Mouse (Mus musculus) left cerebral cortex, postnatal 25 days (tissue): Measurements from ENCODE around the gene Trim47. TPM values are rescaled to one million over a fixed set of nuclear protein-coding genes. Genes with fewer than 3 reads are reported as not detected.
"Not testable (repeated sequence)": the region's sequence is repeated elsewhere in the genome, so short reads cannot be mapped to it uniquely, and the experiment has no call there.

Experiments used
- DNase-seq, 2 experiments: peaks; one replicate each; pipeline ENCODE4 v3.0.0; 2022; ENCODE audit warnings: low spot score in 2 of 2, mixed read lengths in 1 of 2
- intact Hi-C: fragments of 180-260 bp; cut with DNase I; formaldehyde crosslinking; loops from one replicate; pipeline ENCODE4 v1.15.1; 2025
- total RNA-seq, 2 experiments: library from RNA; stranded (reverse); gene quantifications; 2 replicates each; pipeline ENCODE4 v1.2.3; 2021

Gene Trim47
- total RNA-seq, 2 experiments from 2014 or later, result 7.0 to 7.4 TPM

GRCm38 (mm10) chr11:116096213-116097108 is 30.5 kb downstream of the Trim47 start:
- no peak for DNase-seq
- intact Hi-C loops, result no loop called here

GRCm38 (mm10) chr11:116095573-116095972 is 31.4 kb downstream of the Trim47 start:
- intact Hi-C loops, result no loop called here
- DNase-seq, result no peak

GRCm38 (mm10) chr11:116093771-116094565 is 33.0 kb downstream of the Trim47 start:
- intact Hi-C loops, result no loop called here
- DNase-seq, result no peak

- intact Hi-C loops, DNase-seq: not testable (repeated sequence)
These were observed 34.1 kb downstream of the Trim47 start for GRCm38 (mm10) chr11:116092959-116093358.

GRCm38 (mm10) chr11:116091591-116091990 is 35.4 kb downstream of the Trim47 start:
- DNase-seq, result no peak
- intact Hi-C loops, result no loop called here

GRCm38 (mm10) chr11:116089545-116089944 is 37.5 kb downstream of the Trim47 start:
- DNase-seq, result no peak
- intact Hi-C loops, result no loop called here

GRCm38 (mm10) chr11:116088741-116089394 is 38.1 kb downstream of the Trim47 start:
- intact Hi-C loops, result no loop called here
- no peak for DNase-seq

GRCm38 (mm10) chr11:116088188-116088587 is 38.8 kb downstream of the Trim47 start:
- intact Hi-C loops, result no loop called here
- DNase-seq, result no peak

- intact Hi-C loops, result loop anchor here (1.0 to 2.0 kb wide), 2 partner anchors 43 to 57 kb away; partner anchors contain the start of gene Unk
- peak; percentile 86 for DNase-seq
These were observed 39.5 kb downstream of the Trim47 start for GRCm38 (mm10) chr11:116087194-116088130.

- DNase-seq, result peak; percentile 98 to 100
These were observed 40.5 kb downstream of the Trim47 start, which contains the start of gene Wbp2 for GRCm38 (mm10) chr11:116086258-116087193. Gene Wbp2 (minus strand): TSS chr11:116086995.

GRCm38 (mm10) chr11:116084166-116084565 is 42.8 kb downstream of the Trim47 start:
- DNase-seq, result no peak
- intact Hi-C loops, result no loop called here

More at GRCm38 (mm10) chr11:116086258-116087193, 40.5 kb downstream of the Trim47 start, which contains the start of gene Wbp2:
- intact Hi-C loops, result loop anchor here (1.0 to 2.0 kb wide), 2 partner anchors 44 to 56 kb away; partner anchors contain the start of gene Unk

- DNase-seq, result no peak
- intact Hi-C loops, result no loop called here
These were observed 43.8 kb downstream of the Trim47 start for GRCm38 (mm10) chr11:116083096-116083672.

GRCm38 (mm10) chr11:116081081-116081480 is 45.9 kb downstream of the Trim47 start:
- no peak for DNase-seq
- intact Hi-C loops, result no loop called here

- intact Hi-C loops, result loop anchor here (2.0 kb wide), 1 partner anchor 17 kb away; no protein-coding TSS in a partner anchor
- peak; percentile 71 to 93 for DNase-seq
These were observed 47.5 kb downstream of the Trim47 start for GRCm38 (mm10) chr11:116079511-116079910.

- DNase-seq, result no peak
- intact Hi-C loops, result loop anchor here (2.0 kb wide), 1 partner anchor 16 kb away; no protein-coding TSS in a partner anchor
These were observed 48.2 kb downstream of the Trim47 start for GRCm38 (mm10) chr11:116078676-116079320.

GRCm38 (mm10) chr11:116078221-116078620 is 48.8 kb downstream of the Trim47 start:
- DNase-seq, result no peak

More at GRCm38 (mm10) chr11:116078221-116078620, 48.8 kb downstream of the Trim47 start:
- intact Hi-C loops, result loop anchor here (2.0 kb wide), 1 partner anchor 15 kb away; no protein-coding TSS in a partner anchor
